Mouse (Mus musculus) urinary bladder, postnatal 14 days (tissue): ENCODE measurements around the gene Fignl2.
"Not testable (repeated sequence)": the region's sequence is repeated elsewhere in the genome, so short reads cannot be mapped to it uniquely, and the experiment has no call there.

Experiments
- DNase-seq: peaks from one replicate; pipeline ENCODE4 v3.0.0; 2021; ENCODE audit warnings: low spot score

The Fignl2 gene

GRCm38 (mm10) chr15:101077813-101078730 lies at the start of gene Fignl2:
TSS of gene Fignl2 (minus strand) at chr15:101078567.
- DNase-seq = no peak

GRCm38 (mm10) chr15:101126876-101127544 lies 48.6 kb upstream of the Fignl2 start:
- peak; percentile 69 for DNase-seq

- DNase-seq = no peak
Observed at GRCm38 (mm10) chr15:101125561-101125960, 47.2 kb upstream of the Fignl2 start.

GRCm38 (mm10) chr15:101123202-101123601 lies 44.8 kb upstream of the Fignl2 start:
- DNase-seq = no peak

DNA sequence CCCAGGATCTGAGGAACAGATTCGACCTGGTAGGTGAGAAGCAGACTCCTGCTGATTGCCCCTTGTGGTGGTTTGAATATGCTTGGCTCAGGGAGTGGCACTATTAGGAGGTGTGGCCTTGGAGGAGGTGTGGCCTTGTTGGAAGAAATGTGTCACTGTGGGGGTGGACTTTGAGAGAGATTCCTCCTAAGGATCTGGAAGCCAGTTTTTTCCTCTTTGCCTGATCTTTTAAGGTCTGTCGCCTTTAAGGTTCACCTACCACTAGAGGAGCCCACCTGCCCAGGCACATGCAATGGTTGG lies 43.9 kb upstream of the Fignl2 start:
- DNase-seq = no peak

DNA sequence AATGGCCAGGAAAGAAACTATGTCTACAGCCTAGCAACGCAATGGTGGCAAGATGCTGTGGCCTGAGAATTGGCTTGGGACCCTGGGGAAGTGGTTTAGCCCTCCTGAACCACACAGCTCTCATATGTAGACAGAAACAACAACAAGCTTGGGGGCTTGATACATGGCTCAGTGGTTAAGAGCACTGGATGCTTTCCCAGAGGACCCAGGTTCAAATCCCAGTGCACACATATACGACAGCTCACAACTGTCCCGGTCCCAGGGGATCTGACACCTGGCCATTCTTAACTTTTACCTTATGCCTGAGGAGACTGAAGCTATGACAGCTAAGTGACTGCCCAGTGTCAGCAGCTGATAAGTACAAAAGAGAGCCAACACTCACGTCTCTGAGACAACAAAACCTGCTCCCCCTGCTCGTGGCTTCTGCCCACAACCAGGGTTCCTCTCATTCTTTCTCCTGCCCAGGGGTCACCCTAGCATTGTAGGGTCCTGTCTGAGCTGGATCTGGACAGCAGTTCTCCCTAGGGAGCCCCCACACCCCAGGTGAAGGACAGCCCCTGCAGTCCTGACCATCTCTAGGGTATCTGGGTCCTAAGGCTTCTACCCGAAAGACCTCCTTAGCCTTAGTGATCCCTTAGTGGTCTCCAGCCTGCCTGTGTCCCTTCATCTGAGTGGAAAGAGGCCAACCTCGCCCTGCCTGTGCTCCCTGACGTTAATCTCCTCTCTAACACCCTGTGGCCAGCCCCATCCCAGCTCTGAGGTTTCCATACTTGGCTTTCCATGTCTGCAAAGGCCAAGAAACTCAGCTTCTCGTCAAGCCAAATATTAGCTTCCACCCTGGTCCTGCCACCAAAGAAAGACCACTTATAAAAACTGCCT lies 43.3 kb upstream of the Fignl2 start:
- no peak for DNase-seq

DNA sequence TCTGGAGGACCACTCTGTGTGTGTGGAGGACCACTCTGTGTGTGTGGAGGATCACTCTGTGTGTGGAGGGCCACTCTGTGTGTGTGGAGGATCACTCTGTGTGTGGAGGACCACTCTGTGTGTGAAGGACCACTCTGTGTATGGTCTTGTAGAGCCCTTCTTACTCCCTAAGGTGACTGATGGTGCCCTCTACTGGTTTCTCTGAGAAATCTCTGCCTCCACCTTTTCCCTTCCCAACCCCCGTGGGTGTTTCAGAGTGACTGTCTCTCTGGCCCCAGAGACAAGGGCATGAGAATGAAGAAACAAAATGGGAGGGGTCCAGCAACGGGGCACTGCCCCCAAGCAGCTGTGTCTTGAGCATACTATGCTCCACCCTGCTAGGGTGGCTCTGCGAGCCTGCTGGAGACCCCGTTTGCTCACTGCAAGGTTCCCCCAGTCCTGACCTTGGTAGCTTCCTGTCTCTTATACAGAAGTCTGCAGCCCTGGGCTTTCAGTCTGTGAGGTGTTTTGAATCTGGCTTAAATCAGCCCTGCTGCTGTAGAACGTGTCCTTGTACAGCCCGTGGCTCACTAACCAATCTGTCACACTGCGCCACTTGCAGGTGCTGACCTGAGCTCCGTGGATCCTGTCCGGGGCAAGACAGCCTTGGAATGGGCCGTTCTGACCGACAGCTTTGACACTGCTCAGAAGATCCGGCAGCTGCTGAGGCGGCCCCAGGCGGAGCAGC lies 40.2 kb upstream of the Fignl2 start:
- no peak for DNase-seq

GRCm38 (mm10) chr15:101115511-101116110 lies 37.2 kb upstream of the Fignl2 start, which contains the start of gene Ankrd33:
TSS of gene Ankrd33 (plus strand) at chr15:101115755.
- DNase-seq = no peak

DNA sequence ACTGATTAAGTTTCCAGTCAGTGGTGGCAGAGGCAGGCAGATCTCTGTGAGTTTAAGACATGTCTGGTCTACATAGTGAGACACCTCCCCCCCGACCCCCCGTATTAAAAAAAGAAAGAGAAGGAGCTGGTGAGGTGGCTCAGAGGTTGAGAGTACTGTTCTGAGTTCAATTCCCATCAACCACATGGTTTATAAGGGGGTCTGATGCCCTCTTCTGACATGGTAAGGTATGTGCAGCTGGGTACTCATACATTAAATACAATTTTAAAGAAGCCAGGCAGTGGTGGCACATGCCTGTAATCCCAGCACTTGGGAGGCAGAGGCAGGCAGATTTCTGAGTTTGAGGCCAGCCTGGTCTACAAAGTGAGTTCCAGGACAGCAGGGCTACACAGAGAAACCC lies 35.4 kb upstream of the Fignl2 start:
- not testable (repeated sequence) for DNase-seq

DNA sequence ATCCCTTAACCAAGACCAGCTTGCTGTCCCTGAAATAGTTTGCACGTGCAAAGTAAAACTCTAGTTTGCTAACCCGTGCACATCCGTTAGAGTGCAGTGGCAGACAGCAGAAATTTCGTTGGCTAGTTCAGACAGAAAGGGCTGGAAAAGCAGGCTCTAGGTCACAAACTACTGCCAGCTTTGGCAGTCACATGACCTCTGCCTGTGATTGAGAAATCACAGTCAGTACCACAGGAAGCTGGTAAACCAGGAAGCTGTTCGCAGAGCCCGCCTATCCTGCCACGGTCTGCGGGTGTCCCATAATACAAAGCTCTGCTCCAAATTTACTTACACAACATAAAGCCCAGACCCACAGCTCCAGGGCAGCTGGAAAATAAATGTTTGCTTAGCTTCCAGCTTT lies 34.8 kb upstream of the Fignl2 start:
- peak; percentile 70 for DNase-seq

GRCm38 (mm10) chr15:101107906-101108671 lies 29.7 kb upstream of the Fignl2 start:
- DNase-seq = no peak

DNA sequence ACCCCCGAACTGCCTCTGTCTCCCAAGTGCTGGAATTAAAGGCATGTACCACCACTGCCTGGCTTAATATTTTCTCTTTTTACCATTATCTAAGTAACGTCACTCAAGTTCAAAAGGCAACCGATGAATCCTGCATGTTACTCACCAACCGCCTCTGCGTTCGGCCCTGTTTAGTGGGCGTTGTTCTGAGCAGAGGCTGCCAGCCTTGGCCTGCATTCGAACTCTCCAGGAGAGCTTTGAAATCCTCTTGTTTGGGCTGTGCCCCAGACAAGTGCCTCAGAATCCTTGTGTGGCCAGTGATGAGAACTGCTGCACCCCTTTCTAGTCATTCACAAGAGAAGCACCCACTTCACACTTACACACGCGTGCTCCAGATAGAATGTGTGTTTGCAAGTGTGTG lies 27.6 kb upstream of the Fignl2 start:
- no peak for DNase-seq

DNA sequence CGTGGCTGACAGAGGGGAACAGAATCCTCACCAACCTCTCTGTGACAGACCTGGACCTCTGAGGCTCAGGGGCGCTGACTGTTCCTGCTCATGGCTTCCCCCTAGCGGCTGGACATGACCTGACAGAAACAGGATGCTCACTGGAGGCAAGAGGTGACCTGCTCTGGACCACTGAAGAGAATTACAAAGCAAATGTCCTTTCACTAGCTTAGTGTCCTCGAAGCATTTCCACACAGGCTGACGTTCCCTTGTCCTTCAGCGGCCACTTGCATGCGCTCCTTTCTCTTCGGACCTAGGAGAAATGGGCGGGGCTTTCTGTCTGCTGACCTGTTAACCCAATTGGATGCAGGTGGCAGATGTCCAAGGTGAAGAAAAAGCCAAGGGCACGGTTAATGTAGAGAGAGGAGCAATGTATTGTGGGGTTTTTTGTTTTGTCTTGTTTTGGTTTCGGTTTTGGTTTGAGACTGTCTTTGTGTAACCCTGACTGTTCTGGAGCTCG lies 27.2 kb upstream of the Fignl2 start:
- DNase-seq = peak; percentile 87

DNA sequence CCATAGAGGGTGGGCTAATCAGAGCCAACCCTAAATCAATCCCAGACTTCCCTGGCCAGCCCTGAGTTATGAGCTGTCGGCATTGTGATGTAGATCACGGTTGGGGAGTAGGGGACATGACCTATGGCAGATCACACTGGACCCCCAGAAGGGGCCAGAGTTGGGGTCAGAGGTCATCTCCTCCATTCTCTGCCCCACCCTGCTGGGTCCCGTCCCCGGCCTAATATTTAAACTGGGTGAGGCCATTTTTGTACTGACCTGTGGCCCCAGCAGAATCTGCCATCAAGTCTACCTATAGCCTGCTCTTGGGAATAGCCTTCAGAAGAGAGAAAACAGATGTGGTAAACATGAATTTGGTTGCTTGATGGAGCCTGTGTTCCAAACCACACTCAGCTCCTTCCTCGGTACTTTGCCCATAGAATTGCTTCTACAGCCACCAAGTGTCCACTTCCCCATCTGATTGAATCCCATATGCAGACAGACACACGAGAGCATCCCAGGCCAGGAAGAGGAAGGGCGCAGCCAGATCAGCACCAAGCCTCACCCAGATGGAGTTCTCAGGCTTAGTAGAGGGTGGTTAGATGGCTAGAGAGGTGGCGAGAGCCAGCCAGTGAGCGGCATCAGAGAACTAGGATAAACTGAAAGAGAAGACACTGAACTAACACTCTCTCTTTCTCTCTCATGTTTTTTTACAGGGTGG lies 25.4 kb upstream of the Fignl2 start:
- DNase-seq = no peak

DNA sequence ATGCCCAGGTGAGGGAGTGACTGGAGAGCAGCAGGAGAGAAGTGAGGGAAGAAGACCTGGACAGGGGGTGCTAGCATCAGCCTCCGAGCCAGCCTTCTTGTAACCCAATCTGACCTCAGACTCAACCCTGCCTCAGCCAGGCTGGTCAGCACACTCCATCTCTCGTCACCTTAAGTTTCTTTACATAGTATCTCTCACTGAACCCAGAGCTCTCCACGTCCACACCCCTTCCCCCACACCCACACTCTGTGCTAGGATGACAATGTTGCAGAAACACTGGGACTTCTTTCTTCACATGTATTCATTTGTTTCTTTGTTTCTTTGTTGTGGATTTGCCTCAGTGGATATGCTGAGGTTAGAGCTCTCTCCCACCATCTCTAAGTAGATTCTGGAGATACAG lies 22.6 kb upstream of the Fignl2 start:
- DNase-seq = no peak

DNA sequence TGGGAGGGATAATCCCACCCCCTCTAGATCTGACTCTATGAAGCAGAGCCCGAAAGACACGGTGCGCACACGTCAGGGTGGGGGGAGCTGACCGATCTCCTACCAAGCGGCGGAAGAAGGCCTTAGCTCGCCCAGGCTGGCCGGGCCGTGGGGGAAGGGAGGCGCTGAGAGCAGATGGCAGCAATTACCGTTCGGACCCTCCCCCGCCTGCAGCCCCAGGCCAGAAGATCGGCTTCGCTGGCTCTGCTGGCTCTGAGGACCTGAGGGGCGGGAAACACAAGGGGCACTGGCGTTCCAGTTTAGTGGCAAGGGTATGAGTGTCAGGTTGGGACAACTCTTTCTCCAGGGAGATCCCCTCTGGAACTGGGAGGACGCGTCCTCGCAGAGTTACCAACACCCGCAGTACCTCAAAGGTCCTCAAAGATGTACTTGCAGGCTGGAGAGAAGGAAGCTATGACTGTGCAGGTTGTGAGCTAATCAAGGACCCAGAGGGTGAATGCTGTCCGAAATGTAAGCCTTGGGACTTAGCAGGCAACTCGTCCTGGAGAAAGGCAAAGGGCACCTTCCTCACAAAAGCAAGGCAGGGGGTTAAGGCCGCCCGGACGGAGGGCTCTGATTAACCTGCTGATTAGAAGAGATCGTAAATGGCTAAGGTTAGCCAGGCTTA lies 19.8 kb upstream of the Fignl2 start:
- DNase-seq = no peak

- DNase-seq = no peak
Observed at GRCm38 (mm10) chr15:101095392-101095791, 17.0 kb upstream of the Fignl2 start.

DNA sequence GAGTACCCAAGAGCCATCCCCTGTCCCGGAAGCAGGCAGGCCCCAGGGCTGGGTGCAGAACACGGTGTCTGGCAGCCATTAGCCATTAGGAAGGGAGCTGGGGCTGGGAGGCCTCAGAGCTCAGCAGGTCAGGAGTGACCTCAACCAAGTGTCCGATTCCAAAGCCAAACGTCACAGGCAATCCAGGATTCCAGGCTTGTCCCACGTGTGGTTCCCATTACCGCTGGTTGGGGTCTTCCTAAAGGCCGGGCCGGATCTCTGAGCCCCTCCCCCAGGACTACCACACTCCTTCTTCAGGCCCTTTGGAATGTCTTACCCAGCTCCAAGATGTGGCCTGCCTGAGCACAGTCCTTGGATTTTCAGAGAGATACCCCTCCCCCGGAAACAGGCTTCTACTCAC lies 16.6 kb upstream of the Fignl2 start:
- no peak for DNase-seq

GRCm38 (mm10) chr15:101093988-101094387 lies 15.6 kb upstream of the Fignl2 start:
- no peak for DNase-seq
